Comparison of ENCODE assay signal across 21 mouse cellular contexts in genomic region chr9:77310548-77310947, GRCm38 (mm10). TPM values are rescaled to one million over a fixed set of nuclear protein-coding genes. Genes with fewer than 3 reads are reported as not detected.
DNase-seq lines count a peak whose midpoint lies in the region; ATAC-seq and TF ChIP-seq lines count a peak whose summit lies in the region.
"Had no signal": no experiment of that assay in that cellular context is flagged by ENCODE, and none has a peak within 500 bp of the region (broad histone marks: within the 10 kb centered on the region; RNA-seq: fewer than 3 reads in every experiment).

No protein-coding gene starts in this region.

- H3K4me2 ChIP-seq in heart, embryonic 15.5 days, result 0 out of 2 replicates have a peak overlapping the region, but pooled peaks have one; percentile 0
- H3K4me2 ChIP-seq in hindbrain, embryonic 16.5 days (ENCODE audit: low read length), result no peak overlapping the region
- H3K4me2 ChIP-seq: hindbrain, embryonic 15.5 days; liver, embryonic 13.5 days; lung, embryonic 15.5 days; midbrain, embryonic 13.5 days had no signal

- peaks cover 9% of the 10 kb centered on the region for H3K36me3 ChIP-seq in heart, adult 2 months (ENCODE audit: control insufficient read depth, insufficient read depth, low read length)
- H3K36me3 ChIP-seq in heart, embryonic 15.5 days, result peaks cover 3% of the 10 kb centered on the region; the same call in 1 of the 2 replicates
- no peaks in the 10 kb centered on the region for H3K36me3 ChIP-seq in hindbrain, embryonic 16.5 days (ENCODE audit: control insufficient read depth, insufficient read depth, low read length)
- H3K36me3 ChIP-seq: hindbrain, embryonic 15.5 days; limb, embryonic 10.5 days; liver, embryonic 13.5 days; lung, embryonic 15.5 days; midbrain, embryonic 13.5 days had no signal

- H3K79me2 ChIP-seq in heart, adult 2 months (replicated peaks; ENCODE audit: control insufficient read depth, insufficient read depth, low read length), result no peaks in the 10 kb centered on the region; the same call in none of the 2 replicates

- H3K9me3 ChIP-seq in heart, embryonic 15.5 days (replicated peaks), result no peaks in the 10 kb centered on the region
- H3K9me3 ChIP-seq in hindbrain, embryonic 16.5 days (ENCODE audit: control insufficient read depth, low read length), result no peaks in the 10 kb centered on the region
- H3K9me3 ChIP-seq: hindbrain, embryonic 15.5 days; limb, embryonic 10.5 days; liver, embryonic 13.5 days; lung, embryonic 15.5 days; midbrain, embryonic 13.5 days had no signal

- no peak for TF ChIP-seq CTCF in heart, adult 2 months (IDR thresholded peaks at IDR 0.05)

- peak overlapping the region; percentile 71 for H3K27ac ChIP-seq in heart, adult 2 months
- H3K27ac ChIP-seq in heart, embryonic 15.5 days, result peak overlapping the region; percentile 67
- H3K27ac ChIP-seq in hindbrain, embryonic 16.5 days (ENCODE audit: low read depth, low read length), result no peak overlapping the region
- H3K27ac ChIP-seq: hindbrain, embryonic 15.5 days; kidney, postnatal 0 days; layer of hippocampus, adult 2 months; limb, embryonic 10.5 days; liver, embryonic 13.5 days; lung, embryonic 15.5 days; midbrain, embryonic 13.5 days had no signal

- H3K4me1 ChIP-seq in heart, adult 2 months (ENCODE audit: control insufficient read depth, insufficient read depth, low read length), result peaks cover 2% of the 10 kb centered on the region; the same call in 1 of the 2 replicates
- H3K4me1 ChIP-seq in heart, embryonic 15.5 days (replicated peaks), result peaks cover 32% of the 10 kb centered on the region
- H3K4me1 ChIP-seq in hindbrain, embryonic 16.5 days (ENCODE audit: control insufficient read depth, insufficient read depth, low read depth, low read length), result no peaks in the 10 kb centered on the region
- H3K4me1 ChIP-seq: hindbrain, embryonic 15.5 days; limb, embryonic 10.5 days; liver, embryonic 13.5 days; midbrain, embryonic 13.5 days had no signal

- ATAC-seq in heart, embryonic 15.5 days (replicated peaks; ENCODE audit: insufficient number of reproducible peaks, insufficient read depth, low FRiP score, low read depth), result peak; percentile 79
- no peak for ATAC-seq in hindbrain, embryonic 16.5 days
- ATAC-seq: forebrain, embryonic 14.5 days; midbrain, embryonic 13.5 days had no signal

- TF ChIP-seq POLR2A in heart, adult 2 months (IDR thresholded peaks at IDR 0.05; ENCODE audit: insufficient read depth, low read depth, low read length), result no peak

- peak; percentile 11 for DNase-seq in right cerebral cortex, adult 18-20 months
- DNase-seq in right cerebral cortex, postnatal 10 days (ENCODE audit: low spot score in 2 of 2), result no peak
- peak; percentile 14 to 40 for DNase-seq in heart, adult 2 months
- no peak for DNase-seq in kidney, postnatal 36 days
- DNase-seq in embryo, embryonic 10.5 days (ENCODE audit: low spot score), result no peak
- DNase-seq: cerebellum, adult 9-10 months; kidney, adult 11 months; liver, embryonic 13.5 days had no signal

- WGBS in heart, adult 2 months, result 53% methylated on average over 6 of the region's 6 CpGs
- 54% methylated on average over 6 of the region's 6 CpGs for whole genome bisulfite sequencing in heart, embryonic 15.5 days
- WGBS in hindbrain, embryonic 16.5 days, result 86% methylated on average over 6 of the region's 6 CpGs

- TF ChIP-seq EP300 in heart, adult 2 months (IDR thresholded peaks at IDR 0.05; ENCODE audit: insufficient read depth, low read depth, low read length), result peak; percentile 69; the same call in 1 of the 2 replicates

- no peak overlapping the region for H3K4me3 ChIP-seq in heart, adult 2 months
- H3K4me3 ChIP-seq in heart, embryonic 15.5 days, result no peak overlapping the region
- H3K4me3 ChIP-seq in hindbrain, embryonic 16.5 days (ENCODE audit: low read length), result no peak overlapping the region
- H3K4me3 ChIP-seq: hindbrain, embryonic 15.5 days; layer of hippocampus, adult 2 months; limb, embryonic 10.5 days; liver, embryonic 13.5 days; lung, embryonic 15.5 days; midbrain, embryonic 13.5 days had no signal

- H3K9ac ChIP-seq in heart, adult 2 months (ENCODE audit: low read depth, low read length), result no peak overlapping the region
- H3K9ac ChIP-seq in heart, embryonic 15.5 days, result no peak overlapping the region
- H3K9ac ChIP-seq in hindbrain, embryonic 16.5 days (ENCODE audit: low read depth, low read length), result no peak overlapping the region
- H3K9ac ChIP-seq: hindbrain, embryonic 15.5 days; liver, embryonic 13.5 days; lung, embryonic 15.5 days; midbrain, embryonic 13.5 days had no signal

- intact Hi-C loops in heart, adult 2 months (cut with DNase I), result loop anchor here (5.0 kb wide), 1 partner anchor 37 kb away; no protein-coding TSS in a partner anchor

- H3K27me3 ChIP-seq in heart, adult 2 months (ENCODE audit: control insufficient read depth, insufficient read depth, low read length), result no peaks in the 10 kb centered on the region
- H3K27me3 ChIP-seq in heart, embryonic 15.5 days, result no peaks in the 10 kb centered on the region
- no peaks in the 10 kb centered on the region for H3K27me3 ChIP-seq in hindbrain, embryonic 16.5 days (replicated peaks; ENCODE audit: control insufficient read depth, insufficient read depth, low read length)
- H3K27me3 ChIP-seq: hindbrain, embryonic 15.5 days; liver, embryonic 13.5 days; lung, embryonic 15.5 days; midbrain, embryonic 13.5 days had no signal

RNA-seq across cellular contexts. Expression of gene Mlip, which starts 42.2 kb away (rescaled TPM):
- total RNA-seq in heart, adult 2 months (2021), result 100 to 1,000 TPM; 128 to 148 TPM
- polyA plus RNA-seq in heart, adult 2 months (2012; rRNA removed), result 110 and 153 TPM in 2 replicates
- polyA plus RNA-seq in heart, embryonic 15.5 days (2015; fragmentation: Nextera tagmentation; extraction: Ambion mirVana), result 72.8 and 94.7 TPM in 2 replicates
- 2.2 and 2.4 TPM in 2 replicates for polyA plus RNA-seq in hindbrain, embryonic 16.5 days (2015; fragmentation: Nextera tagmentation; extraction: Ambion mirVana)
- total RNA-seq: megakaryocyte progenitor cell, adult 5-6 weeks; neutrophil, adult 5-6 weeks had no signal
- polyA plus RNA-seq: liver, embryonic 13.5 days; small intestine, adult 2 months; thymus, postnatal 0 days had no signal

Comparison
In these comparisons a context has a peak if more than half of its experiments do, and no peak if none do; other contexts are left out.
1. DNase-seq: peak in right cerebral cortex, adult 18-20 months (single experiment) and heart, adult 2 months (2 of 2); none in right cerebral cortex, postnatal 10 days (0 of 2), kidney, postnatal 36 days (0 of 2) and embryo, embryonic 10.5 days (single experiment).
2. RNA of gene Mlip, which starts 42.2 kb away (polyA plus RNA-seq): 110 to 153 TPM in heart, adult 2 months and 72.8 to 94.7 TPM in heart, embryonic 15.5 days; 2.2 to 2.4 TPM in hindbrain, embryonic 16.5 days; every median in the first group is over 10 times any median in the second.